Mouse (Mus musculus) cortical plate, adult 2 months (tissue): ENCODE results near the gene Fscn2. TPM values are rescaled to one million over a fixed set of nuclear protein-coding genes. Genes with fewer than 3 reads are reported as not detected.

Experiments
- H3K27ac ChIP-seq: fragments of 200-500 bp; 2 replicates; pipeline ENCODE4 v1.5.1; 2012; ENCODE audit warnings: low read length, control low read depth, inconsistent platforms; ENCODE audit not compliant: insufficient read depth
- H3K4me1 ChIP-seq: fragments of 200-500 bp; 2 replicates; pipeline ENCODE4 v1.6.1; 2011; ENCODE audit warnings: low read length; ENCODE audit not compliant: control insufficient read depth, insufficient read depth
- H3K4me3 ChIP-seq: fragments of 200-500 bp; 2 replicates; pipeline ENCODE4 v1.5.1; 2011; ENCODE audit warnings: mild to moderate bottlenecking, low read length, control low read depth; ENCODE audit not compliant: insufficient read depth
- CTCF ChIP-seq: fragments of 200-500 bp; IDR thresholded peaks from 2 replicates; pipeline ENCODE4 v1.5.1; 2011; ENCODE audit warnings: mild to moderate bottlenecking, control low read depth, low read length; ENCODE audit not compliant: insufficient read depth; ENCODE audit errors: extremely low read depth
- POLR2A ChIP-seq: fragments of 200-500 bp; IDR thresholded peaks from 2 replicates; pipeline ENCODE4 v1.6.1; 2011; ENCODE audit warnings: mild to moderate bottlenecking, low read length, control low read depth; ENCODE audit not compliant: insufficient read depth; ENCODE audit errors: extremely low read depth
- polyA plus RNA-seq: library from polyadenylated mRNA; depleted of rRNA; stranded (reverse); fragments of >200 nt; gene quantifications from 2 replicates; pipeline ENCODE4 v1.2.3, GENCODE M21; 2012

The Fscn2 gene
- polyA plus RNA-seq, 1 experiment, result 0.67 TPM

- TF ChIP-seq POLR2A, result no peak
- no peak for TF ChIP-seq CTCF
- Histone ChIP-seq H3K4me1 (peaks cover 2% of the 10 kb centered on the region; the same call in 1 of the 2 replicates), H3K4me3 (no peak overlapping the region), H3K27ac (no peak overlapping the region)
Observed at GRCm38 (mm10) chr11:120319310-120319709, 42.0 kb upstream of the Fscn2 start.

GRCm38 (mm10) chr11:120320156-120320555 lies 41.2 kb upstream of the Fscn2 start:
- H3K4me3 ChIP-seq, result no peak overlapping the region
- H3K4me1 ChIP-seq, result 0 out of 2 replicates have a peak, but pooled peaks cover 2% of the 10 kb centered on the region
- no peak overlapping the region for H3K27ac ChIP-seq
- TF ChIP-seq POLR2A, result no peak
- TF ChIP-seq CTCF, result no peak

- Histone ChIP-seq H3K27ac (no peak overlapping the region), H3K4me1 (no peaks in the 10 kb centered on the region), H3K4me3 (no peak overlapping the region)
- TF ChIP-seq POLR2A, result no peak
- TF ChIP-seq CTCF, result no peak
Observed at GRCm38 (mm10) chr11:120335431-120336021, 25.8 kb upstream of the Fscn2 start.

DNA sequence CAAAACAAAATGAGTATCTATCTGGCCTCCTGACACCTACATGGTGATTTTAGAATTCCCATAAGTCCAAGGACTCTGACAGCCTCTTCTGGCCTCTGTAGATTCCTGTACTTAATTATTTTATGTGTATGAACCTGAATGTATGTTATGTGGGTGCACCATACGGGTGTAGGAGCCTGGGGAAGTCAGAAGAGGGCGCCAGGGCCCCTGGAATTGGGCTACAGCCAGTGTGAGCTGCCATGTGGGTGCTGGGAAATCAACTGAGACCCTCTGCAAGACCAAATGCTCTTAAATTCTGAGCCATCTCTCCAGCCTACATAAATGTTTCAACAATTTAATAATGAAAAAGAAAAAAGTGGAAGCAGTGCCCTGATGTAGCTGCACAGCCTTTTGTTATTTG lies 23.9 kb upstream of the Fscn2 start:
- Histone ChIP-seq H3K27ac (no peak overlapping the region), H3K4me3 (no peak overlapping the region), H3K4me1 (no peaks in the 10 kb centered on the region)
- TF ChIP-seq CTCF (no peak), POLR2A (no peak)

DNA sequence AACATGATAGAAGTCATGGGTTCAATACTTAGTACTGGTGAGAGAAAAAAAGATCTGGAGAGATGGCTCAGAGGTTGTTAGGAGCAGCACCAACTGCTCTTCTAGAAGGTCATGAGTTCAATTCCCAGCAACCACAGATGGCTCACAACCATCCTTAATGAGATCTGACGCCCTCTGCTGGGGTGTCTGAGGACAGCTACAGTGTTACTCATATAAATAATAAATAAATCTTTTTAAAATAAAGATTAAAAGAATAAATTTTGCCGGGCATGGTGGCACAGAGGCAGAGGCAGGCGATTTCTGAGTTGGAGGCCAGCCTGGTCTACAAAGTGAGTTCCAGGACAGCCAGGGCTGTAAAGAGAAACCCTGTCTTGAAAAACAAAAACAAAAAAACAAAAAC lies 22.5 kb upstream of the Fscn2 start:
- no peak for TF ChIP-seq POLR2A
- TF ChIP-seq CTCF, result no peak
- H3K4me3 ChIP-seq, result no peak overlapping the region
- H3K4me1 ChIP-seq, result no peaks in the 10 kb centered on the region
- H3K27ac ChIP-seq, result no peak overlapping the region

DNA sequence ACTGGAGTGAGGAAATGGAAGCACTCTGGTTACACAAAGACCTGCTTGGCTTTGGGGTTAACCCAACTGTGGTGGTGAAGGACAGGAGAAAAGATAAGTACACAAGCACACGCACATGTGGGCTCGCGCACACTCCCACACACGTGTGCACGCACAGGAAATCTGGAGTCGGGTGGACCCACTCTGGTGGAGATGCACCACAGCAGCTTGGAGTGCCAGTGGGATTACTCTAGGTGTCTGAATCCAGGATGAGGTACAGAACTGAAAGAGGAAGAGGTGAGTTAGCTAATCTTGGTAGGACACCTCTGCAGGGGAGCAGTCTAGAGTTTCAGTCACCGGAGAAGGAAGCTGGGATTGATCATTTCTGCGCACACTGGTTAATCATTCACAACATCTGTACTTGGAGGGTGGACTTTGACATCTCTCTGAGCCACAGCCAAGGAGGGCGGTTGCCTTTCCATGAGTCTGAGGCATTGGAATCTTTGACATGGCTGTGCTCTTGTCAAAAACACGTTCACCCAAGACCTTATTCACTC lies 21.3 kb upstream of the Fscn2 start:
- Histone ChIP-seq H3K4me1 (no peaks in the 10 kb centered on the region), H3K27ac (no peak overlapping the region), H3K4me3 (no peak overlapping the region)
- no peak for TF ChIP-seq CTCF
- TF ChIP-seq POLR2A, result no peak

GRCm38 (mm10) chr11:120341661-120342060 lies 19.7 kb upstream of the Fscn2 start:
- no peaks in the 10 kb centered on the region for H3K4me1 ChIP-seq
- no peak overlapping the region for H3K4me3 ChIP-seq
- H3K27ac ChIP-seq, result no peak overlapping the region
- TF ChIP-seq CTCF, result no peak
- TF ChIP-seq POLR2A, result no peak

DNA sequence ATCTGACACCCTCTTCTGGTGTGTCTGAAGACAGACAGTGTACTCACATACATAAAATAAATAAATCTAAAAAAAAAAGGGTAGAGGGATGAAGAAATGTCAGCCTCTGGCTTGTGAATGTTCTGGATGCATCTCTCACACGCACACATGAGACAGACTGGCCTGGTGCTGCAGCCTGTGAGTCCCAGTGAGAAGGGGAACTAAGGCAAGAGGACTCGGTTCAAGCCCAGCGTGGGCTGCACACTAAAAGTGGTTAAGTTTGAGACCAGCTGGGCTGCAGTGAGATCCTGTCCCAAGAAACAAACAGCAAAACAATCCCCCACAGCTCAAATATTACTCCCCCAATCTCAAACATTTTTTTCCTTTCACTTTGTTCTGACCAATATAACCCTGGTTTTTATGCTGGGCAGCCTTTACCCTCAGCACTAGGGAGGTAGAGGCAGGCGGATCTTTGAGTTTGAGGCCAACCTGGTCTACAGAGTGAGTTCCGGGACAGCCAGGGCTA lies 18.6 kb upstream of the Fscn2 start:
- TF ChIP-seq CTCF, result no peak
- no peak for TF ChIP-seq POLR2A
- H3K27ac ChIP-seq, result no peak overlapping the region
- no peak overlapping the region for H3K4me3 ChIP-seq
- H3K4me1 ChIP-seq, result no peaks in the 10 kb centered on the region

- Histone ChIP-seq H3K4me3 (no peak overlapping the region), H3K4me1 (no peaks in the 10 kb centered on the region), H3K27ac (no peak overlapping the region)
- TF ChIP-seq POLR2A, result no peak
- no peak for TF ChIP-seq CTCF
Observed at GRCm38 (mm10) chr11:120343519-120344309, 17.6 kb upstream of the Fscn2 start.
